Mouse (Mus musculus): ENCODE results near the gene Glt6d1.
A peak's percentile ranks its signal among the peaks of the same experiment; 100 is the strongest.
"Not testable (repeated sequence)": the region's sequence is repeated elsewhere in the genome, so short reads cannot be mapped to it uniquely, and the experiment has no call there.

Glt6d1 gene

GRCm38 (mm10) chr2:25815748-25816147 is at the start of gene Glt6d1:
Glt6d1 (minus strand) TSS chr2:25815848.
- not testable (repeated sequence) for DNase-seq

GRCm38 (mm10) chr2:25865412-25865811 is 49.8 kb upstream of the Glt6d1 start:
- DNase-seq, result peak; percentile 59

- DNase-seq, result no peak
Measured at GRCm38 (mm10) chr2:25864230-25864629, 48.6 kb upstream of the Glt6d1 start.

- DNase-seq, result peak; percentile 77
Measured at GRCm38 (mm10) chr2:25863337-25864131, 47.9 kb upstream of the Glt6d1 start, which contains the start of gene Kcnt1. Kcnt1 (plus strand) TSS chr2:25863734.

DNA sequence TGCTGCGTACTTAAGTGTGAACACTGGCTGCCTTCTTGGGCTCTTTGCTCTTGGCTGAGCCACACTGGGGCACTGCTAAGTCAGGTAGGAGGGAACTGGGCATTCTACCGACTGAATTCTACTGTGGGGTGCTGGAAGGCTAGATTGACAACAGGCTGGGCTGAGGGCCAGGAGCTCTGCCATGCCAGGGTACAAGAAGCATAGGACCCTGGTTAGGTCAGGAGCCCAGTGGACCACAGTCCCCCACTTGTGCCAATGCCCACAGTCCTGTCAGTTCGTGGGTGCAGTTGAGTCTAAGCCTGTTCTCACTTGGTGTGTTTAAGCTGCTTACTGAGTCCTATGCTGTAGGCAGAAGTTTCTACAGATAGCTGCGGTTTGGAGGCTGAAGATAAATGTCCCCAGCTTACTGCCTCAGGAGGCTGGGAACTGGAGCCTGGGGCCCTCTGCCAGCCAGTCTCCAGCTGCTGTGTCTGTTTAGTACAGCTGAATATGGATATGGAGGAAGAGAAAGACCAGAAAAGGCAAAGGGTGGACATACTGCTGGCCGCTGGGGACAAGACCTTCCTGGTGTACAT is 47.1 kb upstream of the Glt6d1 start:
- DNase-seq, result no peak

DNA sequence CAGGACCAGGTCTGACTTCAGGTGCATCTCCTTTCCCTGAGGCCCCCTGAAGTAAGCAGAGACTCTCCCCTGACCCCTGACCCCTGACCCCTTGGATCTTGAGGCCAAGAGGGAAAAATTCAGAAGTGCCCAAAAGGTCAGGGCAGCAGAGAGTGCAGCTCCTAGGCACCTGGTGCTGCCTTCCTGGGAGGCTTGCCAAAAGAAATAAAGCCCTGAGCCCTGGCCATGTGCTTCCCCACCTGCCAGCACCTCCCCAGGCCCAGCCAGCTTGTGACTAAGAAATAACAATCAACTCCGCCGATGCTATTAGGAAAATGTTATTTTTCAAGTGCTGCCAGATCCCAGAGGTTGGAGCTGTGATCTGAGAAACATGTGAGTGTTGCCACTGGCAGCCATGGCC is 46.4 kb upstream of the Glt6d1 start:
- DNase-seq, result peak; percentile 51

- DNase-seq, result no peak
Measured at GRCm38 (mm10) chr2:25859891-25860290, 44.2 kb upstream of the Glt6d1 start.

DNA sequence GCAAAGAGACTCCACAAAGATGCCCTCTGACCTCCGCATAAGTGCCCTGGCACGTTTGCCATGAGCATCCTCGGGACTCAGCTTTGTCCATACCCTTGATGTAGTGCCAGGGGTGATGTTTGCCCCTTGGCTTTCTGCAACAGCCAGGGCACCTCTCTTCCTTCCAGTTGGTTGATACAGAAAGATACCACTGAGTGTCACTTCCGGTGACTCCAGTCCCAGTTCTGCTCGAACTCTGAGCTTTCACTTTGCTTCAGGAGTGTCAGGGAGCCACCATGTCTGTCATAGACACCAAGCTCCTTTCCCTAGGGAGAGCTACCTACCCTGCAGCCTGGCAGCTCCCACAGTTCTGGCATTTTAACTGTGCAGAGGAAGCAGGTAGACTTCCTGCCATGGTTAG is 38.4 kb upstream of the Glt6d1 start:
- DNase-seq, result no peak

GRCm38 (mm10) chr2:25852626-25853025 is 37.0 kb upstream of the Glt6d1 start:
- no peak for DNase-seq

DNA sequence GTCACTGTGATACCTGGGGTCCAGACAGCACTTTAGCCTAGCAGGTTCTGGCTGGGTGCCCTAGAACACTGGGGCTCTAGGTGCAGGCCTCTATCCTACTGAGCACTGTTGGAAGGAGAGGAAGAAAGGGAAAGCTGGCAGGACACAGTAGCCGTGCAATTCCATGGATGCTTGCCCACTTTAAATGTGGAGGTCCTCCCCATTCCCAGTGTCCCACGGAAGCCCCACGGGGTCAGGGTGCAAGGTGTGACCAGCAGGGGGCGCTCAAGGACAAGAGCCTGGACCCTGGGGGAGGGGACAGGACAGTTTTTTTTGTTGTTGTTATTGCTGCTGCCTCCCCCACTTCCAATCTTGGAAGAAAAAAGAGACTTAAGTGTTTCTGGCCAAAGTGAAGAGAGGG is 34.7 kb upstream of the Glt6d1 start:
- peak; percentile 75 for DNase-seq

GRCm38 (mm10) chr2:25847226-25847625 is 31.6 kb upstream of the Glt6d1 start, which contains the start of gene Sohlh1:
Sohlh1 (minus strand) TSS chr2:25847248.
- no peak for DNase-seq

- no peak for DNase-seq
Measured at GRCm38 (mm10) chr2:25846516-25846915, 30.9 kb upstream of the Glt6d1 start.

GRCm38 (mm10) chr2:25844097-25844496 is 28.4 kb upstream of the Glt6d1 start:
- DNase-seq, result no peak

DNA sequence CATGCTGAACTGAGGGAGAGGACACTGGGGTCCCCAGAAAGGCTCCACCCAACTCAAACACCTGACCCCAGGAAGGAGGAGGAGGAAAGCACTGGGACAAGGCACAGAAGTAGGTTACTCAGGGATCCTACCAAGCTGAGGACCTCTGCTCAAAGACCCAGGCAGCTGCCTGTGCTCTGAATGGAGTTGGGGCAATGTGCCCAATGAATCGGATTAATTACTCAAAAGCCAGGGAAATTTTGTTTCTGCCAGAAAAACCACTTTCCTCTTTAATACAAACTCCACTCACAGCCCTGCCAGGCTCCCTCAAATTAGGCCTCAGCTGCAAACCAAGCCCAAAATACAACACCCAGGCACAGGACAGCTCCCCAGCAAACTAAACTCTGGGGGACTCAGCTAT is 27.1 kb upstream of the Glt6d1 start:
- DNase-seq, result no peak

DNA sequence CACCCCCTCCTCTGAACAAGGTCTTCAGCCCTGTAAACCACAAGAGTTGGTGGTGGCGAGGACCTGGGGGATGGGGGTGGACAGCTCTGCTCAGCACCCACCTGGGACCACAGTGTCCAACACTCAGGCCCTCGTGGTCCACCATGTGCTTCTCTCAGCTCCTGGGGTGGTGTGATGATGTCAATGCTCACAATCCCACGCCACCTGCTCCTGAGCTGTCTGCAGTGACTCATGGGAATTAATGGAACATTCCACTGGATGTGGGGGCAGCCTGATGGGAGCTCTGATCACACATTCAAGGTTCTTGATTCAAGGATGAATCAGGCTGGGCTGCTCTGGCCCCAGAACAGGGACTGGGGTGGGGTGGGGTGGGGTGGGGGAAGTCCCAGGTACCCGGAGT is 26.5 kb upstream of the Glt6d1 start:
- no peak for DNase-seq

- DNase-seq, result peak; percentile 87
Measured at GRCm38 (mm10) chr2:25836291-25836690, 20.6 kb upstream of the Glt6d1 start.

DNA sequence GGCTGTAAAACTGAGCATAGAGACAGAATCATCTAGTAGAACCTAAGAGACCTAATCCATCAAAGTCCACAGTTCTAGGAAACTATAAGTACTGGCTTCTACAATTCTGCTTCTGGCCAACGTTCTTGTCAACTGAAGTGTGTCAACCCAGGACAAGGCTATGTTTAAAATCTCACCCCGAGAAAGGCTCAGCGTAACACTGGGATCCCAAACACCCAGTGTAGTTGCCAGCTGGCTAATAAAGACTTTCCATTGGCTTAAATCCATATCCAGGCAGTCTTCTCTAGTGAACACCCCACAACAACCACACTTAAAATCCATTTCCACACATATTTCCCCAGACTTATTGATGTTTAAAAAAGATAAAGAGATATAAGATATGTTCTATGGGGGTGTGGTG is 15.1 kb upstream of the Glt6d1 start:
- no peak for DNase-seq

DNA sequence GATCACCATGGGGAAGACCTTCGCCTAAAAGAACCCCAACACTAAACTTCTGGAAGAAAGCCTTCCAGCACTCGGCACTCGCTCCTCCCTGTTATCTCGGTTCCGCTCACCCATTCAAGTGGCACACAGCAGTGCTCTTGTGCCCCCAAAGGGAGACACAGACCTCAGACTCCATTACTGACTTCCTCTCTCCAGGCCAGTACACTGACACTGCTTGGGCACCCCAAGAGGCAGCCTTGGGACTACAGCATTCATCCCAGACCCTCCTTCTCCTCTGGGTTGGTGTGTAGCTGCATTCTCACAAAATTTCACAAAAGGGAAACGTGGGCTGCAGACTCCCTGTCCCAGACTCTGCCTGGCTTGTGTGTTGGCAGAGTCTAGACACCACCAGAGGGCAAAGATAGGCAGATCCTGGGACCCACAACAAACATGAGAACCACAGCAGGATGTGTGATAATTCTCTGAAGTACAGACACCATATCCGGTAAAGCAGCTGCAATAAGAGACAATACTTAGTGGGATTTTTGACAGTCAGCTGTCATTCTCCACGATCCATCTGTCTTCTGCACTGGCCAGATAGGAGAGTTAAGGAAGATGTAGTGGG is 12.8 kb upstream of the Glt6d1 start:
- DNase-seq, result no peak

DNA sequence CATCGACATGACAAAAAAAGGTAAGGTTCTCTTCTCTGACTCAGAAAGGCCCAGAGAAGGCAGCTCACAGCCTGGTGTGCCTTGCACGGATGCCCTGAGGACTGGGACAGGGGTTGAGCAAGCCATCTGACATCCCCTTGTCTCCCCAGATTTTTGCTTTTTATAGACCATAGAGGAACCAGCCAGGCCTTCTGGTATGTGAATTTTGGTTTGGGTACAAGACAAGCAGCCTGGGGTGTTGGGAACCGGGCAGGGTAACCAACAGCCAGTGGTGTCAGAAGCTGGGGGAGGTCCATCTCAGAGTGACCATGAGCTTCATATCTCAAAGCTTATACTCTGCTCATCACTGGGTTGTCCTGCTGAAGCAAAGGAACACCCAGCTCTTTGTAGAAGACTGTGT is 9.1 kb upstream of the Glt6d1 start:
- no peak for DNase-seq

DNA sequence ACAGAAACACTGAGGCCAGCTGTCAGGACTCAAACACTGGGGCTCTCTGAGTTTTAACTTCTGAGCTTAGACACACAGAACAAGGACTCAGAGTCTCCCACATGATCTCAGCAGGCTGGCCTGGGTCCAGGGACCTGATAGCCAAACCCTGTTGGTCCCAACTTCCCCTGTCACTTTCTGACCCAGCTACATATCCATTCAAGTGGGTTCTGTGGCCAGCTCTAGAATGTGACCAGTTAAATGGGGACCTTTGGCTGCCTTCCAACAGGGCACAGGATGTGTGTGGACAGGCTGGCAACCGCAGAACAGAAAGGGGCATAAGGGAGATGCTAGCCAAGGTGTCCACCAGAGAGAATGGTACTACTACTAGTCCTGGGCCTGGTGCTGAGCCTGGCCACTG is 7.2 kb upstream of the Glt6d1 start, which contains the start of gene Lcn9:
Lcn9 (plus strand) TSS at position 348 of the 400 bp plus-strand sequence.
- no peak for DNase-seq

- DNase-seq, result no peak
Measured at GRCm38 (mm10) chr2:25813364-25813763, 2.3 kb downstream of the Glt6d1 start.

- no peak for DNase-seq
Measured at GRCm38 (mm10) chr2:25811711-25812110, 3.9 kb downstream of the Glt6d1 start.

DNA sequence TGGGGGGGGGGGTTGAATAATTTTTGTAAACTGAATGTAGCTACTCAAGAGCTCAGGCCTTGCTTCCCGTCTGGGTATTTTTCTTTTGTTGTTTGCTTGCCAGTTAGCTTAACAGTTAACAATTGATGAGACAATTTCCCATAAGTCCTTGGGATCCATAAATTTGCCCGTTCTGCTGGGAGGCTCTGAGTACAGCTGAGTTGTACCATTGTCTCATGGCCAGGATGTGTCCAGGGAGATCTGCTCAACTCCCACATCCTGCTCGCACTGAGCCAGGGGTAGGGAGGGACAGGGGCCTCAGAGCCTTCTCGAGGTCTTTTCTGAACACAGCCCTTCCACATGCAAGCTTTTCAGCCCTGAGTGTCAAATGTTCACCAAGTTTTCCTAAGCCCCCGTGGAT is 17.6 kb downstream of the Glt6d1 start:
- no peak for DNase-seq

DNA sequence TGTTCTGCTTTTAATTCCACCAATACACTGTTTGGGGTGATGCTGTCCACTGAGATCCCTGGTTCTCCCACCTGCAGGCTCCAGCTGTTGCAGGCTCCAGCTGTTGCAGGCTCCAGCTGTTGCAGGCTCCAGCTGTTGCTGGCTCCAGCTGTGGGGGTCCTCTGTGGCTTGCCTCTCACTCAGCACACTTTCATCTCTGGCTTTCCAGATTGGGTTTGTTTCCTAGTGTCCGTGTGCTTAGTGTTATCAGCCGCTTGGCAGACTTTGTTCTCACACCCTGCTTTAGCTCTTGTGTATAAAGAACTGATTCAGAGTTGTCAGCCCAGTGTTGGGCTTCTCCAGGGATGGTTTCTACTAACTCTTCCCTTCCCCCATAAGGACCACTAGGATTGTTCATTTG is 18.0 kb downstream of the Glt6d1 start:
- DNase-seq, result no peak

Data from cerebellum, adult 9-10 months (tissue).